Mouse (Mus musculus) kidney, adult 8-10 months (tissue): ENCODE measurements at regions not wholly inside any gene's neighbourhood (a gene's known extent, or its start where the extent isn't known, plus 50 kb on each side); places are given as distances from the start of the nearest gene placed in this dataset.
"Not testable (repeated sequence)": the region's sequence is repeated elsewhere in the genome, so short reads cannot be mapped to it uniquely, and the experiment has no call there.

Experiments
- DNase-seq, 2 experiments: peaks; one replicate each; pipeline ENCODE4 v3.0.0; 2022

DNA sequence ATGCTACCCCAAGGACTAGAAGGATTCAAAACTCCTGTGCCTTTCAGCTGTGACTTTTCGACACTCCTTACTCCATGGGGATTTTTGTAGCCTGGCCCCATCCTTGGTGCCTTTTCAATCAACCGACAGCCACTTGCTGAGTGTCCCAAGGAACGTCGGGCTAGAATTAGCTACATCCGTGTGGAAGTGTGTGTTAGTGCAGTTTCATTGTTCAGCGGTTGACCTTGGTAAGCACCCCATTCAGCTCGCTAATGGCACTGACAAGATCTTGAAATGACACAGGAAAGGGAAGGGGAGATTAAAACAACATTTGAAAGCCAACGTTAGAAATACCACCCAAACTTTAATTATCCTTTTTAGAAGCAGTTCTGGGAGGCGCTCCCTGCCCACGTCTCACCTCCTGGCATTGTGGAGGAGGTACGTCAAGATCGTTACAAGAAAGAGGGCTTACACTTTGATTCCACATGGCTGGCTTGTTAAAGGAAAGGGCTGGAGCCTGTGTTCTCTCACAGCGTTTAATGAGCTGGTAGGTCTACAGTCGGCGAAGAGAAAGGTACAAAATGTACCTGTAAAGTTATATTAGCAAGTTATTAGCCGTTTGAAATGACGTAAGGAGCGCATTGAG is 536.4 kb downstream of the Fam19a2 start:
- no peak for DNase-seq

DNA sequence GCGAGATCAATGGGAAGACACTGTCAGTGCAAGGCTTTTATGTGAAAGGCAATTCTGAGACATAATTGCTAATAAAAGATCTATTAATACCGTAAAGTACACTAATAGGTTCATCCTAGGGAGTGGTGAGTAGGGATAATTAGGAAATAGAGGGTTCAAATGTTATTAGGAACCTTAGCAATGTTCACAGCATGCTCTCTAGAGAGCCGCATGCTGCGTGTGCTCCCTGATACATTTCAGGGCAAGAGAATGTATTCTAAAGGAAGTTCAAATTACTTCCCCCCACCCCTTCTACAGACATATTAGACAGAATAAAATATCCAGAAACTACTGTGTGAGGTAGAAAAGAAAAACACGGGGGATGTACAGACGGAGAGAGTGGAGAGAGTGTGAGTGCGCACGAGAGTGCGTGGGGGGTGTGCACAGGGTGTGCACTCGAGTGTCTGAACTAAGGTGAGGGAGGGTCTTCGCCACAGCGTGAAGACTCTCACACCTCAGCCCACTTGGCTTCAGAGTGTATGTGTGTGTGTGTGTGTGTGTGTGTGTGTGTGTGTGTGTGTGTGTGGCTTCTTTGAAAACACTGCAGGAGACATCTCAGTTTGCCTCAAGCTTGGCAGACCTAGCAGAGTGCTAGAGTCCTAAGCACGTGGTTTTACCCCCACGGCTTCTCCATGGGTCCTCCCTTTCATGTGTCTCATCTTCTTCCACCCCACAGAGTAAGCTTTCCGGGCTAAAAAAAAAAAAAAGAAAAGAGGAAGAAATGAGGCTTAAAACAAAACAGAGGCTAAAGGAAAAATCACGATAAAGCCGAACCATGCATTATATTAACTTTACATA is 537.1 kb downstream of the Fam19a2 start:
- no peak for DNase-seq

DNA sequence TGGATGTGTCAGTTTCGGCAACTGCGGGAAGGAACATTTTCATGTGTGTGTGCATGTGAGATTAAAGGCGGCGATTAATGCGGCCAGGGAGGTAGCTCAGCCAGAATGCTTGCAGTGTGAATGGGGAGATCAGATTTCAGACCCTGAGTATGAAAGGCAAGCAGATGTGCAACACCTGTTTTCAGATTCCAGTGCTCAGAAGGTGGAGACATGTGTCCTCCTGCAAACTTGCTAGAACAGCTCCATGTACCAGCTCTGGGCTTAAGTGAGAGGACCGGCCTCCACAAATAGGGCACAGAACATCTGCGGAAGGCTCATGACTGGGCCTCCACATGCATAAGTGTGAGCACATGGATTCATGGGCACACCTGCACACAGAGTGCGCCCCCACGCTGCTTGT is 547.1 kb downstream of the Fam19a2 start:
- DNase-seq, result no peak

DNA sequence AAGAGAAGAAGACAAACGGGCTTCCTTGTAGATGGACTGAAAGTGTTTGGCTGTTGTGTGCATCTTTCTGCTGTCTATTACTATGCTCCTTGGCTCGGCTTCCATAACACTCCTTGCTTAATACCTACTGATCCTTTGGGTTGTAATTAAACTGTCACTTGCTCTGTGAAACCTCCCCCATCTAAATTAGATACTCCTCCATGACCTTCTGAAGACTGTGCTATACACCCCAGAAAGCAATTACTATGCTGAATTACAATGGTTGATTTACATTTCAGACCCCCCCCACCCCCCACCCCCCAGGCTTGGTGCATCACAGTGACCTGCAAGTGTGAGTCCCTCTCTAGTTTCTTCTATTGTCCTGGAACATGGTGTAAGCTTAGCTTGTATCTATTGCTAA is 549.3 kb downstream of the Fam19a2 start:
- DNase-seq, result no peak

DNA sequence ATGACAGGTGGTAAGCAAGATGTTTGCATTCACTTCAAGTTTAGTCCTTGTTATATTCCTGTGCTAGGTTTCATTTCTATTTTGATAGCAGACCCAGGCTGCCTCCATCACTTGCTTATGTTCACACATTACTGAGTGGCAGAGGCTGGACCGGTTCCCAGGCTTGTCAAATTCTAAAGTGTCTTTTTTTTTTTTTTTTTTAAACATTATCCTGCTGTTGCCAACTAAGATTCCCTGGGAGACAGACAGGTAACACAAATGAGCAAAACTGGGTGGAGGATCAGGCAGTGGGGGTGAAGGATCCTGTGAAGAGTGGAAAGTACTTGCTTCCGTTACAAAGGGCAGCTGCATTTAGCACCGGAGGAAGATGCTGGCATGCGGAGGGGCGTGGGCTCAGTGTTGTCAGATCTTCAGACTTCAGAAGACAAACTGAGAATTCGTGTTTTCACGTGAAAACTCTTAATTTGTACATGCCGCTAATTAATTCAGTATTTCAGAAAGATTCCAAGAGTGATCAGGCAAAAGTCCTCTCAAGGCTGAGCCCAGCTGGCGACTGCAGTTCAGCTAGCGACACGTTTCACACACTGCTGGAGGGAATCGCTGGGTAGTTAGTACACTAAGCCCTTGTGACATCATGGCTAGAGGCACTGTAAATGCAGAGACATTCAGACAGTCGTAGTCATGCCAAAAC is 576.4 kb downstream of the Fam19a2 start:
- DNase-seq, result no peak

DNA sequence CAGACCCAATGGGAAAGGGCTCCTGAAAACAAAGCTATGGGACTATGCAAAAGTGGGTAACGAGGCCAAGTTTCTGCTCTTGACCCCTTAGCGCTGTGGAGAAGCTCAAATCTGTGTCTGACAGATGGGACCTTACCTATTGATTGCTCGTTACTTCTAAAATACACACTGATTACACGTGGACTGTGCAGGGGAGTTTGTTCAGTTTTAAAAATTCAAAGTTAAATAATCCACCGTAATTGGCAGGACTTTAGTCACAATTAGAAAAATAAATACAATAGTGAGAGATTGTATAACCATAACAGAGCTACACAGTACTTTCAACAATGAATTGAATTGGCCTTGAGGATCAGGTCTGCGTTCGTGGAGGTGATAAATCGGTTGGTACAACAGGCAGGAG is 578.3 kb downstream of the Fam19a2 start:
- no peak for DNase-seq

DNA sequence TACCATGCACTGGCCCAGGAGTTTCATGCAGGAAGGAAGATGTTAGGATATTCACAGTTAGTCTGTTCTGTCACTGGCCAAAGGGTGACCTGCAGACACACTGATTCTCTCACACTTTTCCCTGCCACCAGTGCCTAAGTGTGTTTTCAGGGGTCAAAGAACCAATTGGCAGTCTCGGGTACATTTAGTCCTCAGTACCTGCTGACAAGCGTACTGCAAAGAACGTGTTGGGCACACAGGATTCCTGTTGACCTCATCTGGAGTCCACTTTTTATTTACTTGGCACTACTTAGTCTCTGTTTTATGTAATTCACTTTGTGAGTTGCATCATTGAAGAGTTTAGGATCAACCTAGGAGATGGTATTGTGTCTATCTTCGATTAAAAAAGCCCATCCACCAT is 579.8 kb downstream of the Fam19a2 start:
- no peak for DNase-seq

DNA sequence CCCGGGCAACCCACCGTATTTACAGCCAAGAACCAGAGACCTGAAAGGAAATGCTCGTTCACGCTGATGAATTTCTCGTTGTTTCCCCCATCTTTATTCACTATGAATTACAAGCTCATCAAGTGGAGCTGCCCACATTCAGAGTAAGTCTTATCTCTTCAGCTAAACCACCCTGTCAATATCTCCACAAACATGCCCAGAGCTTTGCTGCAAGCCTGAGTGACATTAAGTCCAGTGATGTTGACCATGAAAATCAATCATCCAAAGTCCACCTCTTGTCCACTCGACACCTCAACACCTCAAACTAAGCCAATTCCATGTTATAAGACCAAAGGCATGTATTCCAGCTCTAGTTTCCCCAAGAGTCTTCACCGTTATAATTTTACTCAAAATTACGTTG is 582.8 kb downstream of the Fam19a2 start:
- DNase-seq, result no peak

DNA sequence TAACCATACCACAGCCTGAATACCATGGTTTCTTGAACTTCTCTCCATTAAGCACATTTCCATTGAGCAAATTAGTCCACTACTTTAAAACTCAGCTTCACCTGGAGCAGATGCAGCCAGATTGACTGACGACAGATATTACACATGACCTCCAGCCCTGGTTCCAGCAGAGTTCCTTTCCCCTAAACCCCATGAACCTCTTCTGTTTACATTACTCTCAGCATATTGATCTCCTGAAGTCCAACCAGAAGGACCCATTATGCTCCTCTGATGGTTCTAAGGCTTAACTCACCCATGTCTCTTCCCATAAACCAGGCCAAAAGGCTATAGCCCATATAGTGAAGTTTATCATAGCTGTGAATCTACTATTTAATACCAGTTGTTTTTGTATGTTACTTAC is 584.8 kb downstream of the Fam19a2 start:
- no peak for DNase-seq

DNA sequence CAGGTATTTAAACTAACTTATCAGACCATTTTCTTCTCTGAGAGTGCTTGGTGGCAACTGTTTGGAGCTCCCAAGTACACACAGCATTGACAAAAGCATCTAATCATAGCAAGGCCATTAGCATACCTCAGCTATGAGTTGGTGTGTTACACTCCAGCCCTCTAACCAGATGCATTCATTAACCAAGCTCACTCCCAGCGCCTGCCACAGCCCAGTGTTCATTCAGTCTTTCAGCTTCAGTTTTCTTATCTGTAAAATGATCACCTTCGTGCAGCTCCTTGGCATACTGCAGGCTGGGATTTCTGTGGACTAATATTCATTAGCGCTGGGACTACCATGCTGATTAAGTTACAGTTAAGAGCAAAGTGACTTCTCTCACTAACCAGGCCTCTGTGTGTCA is 611.7 kb downstream of the Fam19a2 start:
- peak; percentile 2 to 4 for DNase-seq

DNA sequence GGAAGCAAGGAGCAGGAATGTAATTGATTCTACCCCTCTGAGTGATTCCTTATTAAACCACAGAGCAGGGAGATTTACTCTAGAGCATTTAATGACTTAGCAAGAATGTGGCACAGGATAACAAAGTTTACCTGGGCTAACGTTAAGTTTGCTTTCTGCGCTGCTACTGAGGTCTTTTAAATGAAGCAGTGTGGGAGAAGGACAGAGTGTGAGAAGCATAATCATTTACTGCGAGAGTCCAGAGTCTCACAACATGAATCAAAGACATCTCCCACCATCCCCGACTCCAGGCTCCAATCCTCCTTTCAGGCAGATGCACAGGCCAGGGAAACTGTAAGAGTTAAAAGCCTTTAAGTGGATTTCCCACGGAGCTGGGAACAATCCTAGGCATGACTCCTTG is 612.1 kb downstream of the Fam19a2 start:
- no peak for DNase-seq

DNA sequence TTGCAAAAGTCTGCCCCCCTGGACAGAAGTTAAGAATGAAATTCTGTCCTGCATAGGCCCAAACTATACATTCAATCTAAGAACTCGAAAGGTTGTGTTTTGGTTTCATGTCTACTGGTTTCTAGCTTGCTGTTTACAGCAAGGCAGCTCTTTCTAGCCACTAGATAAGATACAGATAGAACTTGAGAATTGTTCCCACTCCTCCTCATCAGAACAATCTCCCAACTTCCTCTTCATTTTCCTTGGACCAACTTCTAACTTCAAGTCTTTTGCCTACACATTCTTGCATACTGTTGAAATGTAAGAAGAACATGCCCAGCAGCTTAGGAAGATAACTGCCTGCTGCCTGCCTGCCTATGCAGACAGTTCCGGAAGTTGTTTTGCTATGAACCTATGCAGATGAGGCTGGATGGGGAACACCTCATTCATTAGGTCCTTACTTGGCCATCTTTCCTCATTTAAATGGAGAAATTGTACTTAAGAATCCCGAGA is 624.9 kb downstream of the Fam19a2 start:
- DNase-seq, result no peak

DNA sequence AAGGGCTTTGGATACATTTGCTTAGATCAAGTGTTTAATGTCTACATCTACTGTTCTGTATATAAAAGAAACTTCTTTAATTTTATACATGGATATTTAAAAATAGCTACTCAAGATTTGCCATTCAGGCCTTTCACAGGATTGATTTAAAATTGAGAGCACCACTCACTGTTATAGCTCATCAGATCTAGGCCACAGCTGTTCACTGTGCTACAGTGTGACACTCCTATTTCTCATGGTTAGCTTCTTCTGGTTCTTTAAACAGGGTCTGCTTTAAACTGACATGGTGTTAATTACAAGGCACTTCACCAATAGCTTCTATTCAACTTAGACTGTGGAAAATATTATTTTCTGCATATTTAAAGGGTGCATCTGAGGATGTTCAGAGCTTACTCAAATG is 655.3 kb downstream of the Fam19a2 start:
- no peak for DNase-seq

DNA sequence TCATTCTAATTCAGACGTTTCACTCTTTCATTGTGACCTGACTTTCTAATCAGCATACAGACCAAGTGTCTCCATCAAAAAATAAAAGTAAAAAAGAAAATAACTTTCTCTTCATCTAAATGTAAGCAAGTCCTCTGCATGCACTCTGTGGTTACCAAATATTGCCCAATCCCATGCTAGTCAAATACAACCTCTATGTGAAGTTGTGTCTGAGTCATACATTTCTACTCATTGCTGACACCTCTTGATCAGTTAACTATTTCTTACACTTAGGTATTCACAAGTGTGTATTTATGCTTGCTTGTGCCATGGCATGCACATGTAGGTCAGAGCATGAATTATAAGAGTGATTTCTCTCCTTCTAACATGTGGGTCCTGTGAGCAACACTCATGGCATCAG is 666.2 kb downstream of the Fam19a2 start:
- no peak for DNase-seq

DNA sequence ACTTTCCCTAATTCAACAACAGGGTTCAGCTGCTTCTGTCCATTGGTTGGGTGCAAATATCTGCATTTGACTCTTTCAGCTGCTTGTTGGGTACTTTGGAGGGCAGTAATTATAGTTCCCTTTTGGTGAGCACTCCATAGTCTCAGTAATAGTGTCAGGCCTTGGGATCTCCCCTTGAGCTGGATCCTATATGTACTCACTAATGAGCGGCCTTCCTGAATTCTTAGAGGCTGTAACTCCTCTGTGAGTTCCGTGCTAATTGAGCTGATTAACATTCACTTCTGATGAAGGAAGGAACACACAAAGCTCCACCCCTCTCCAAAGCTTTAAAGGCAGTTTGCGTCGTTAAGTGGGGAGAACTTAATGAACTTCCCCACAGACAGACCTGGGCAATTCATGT is 674.9 kb downstream of the Fam19a2 start:
- DNase-seq, result not testable (repeated sequence)
